Mouse (Mus musculus) testis, adult 2 months (tissue): ENCODE measurements around the gene Car6.

Source experiments
- CTCF ChIP-seq: fragments of 200-500 bp; IDR thresholded peaks from 2 replicates; pipeline ENCODE4 v1.5.1; 2012; ENCODE audit warnings: low read depth, mild to moderate bottlenecking, inconsistent platforms, low read length, moderate library complexity; ENCODE audit not compliant: control insufficient read depth, insufficient read depth, insufficient replicate concordance
- POLR2A ChIP-seq: fragments of 200-500 bp; IDR thresholded peaks from 2 replicates; pipeline ENCODE4 v1.6.1; 2012; ENCODE audit warnings: low read depth, mild to moderate bottlenecking, inconsistent platforms, low read length, moderate library complexity; ENCODE audit not compliant: control insufficient read depth

GRCm38 (mm10) chr4:150239503-150239902, 38.4 kb upstream of the Car6 start:
- TF ChIP-seq POLR2A (no peak), CTCF (no peak)
